Mouse (Mus musculus) heart, adult 10 weeks (tissue): ENCODE measurements around the gene Bard1. TPM values are rescaled to one million over a fixed set of nuclear protein-coding genes. Genes with fewer than 3 reads are reported as not detected.

ENCODE experiments used
- polyA plus RNA-seq: library from polyadenylated mRNA; stranded (reverse); fragments of 350-450 nt; fragmentation: Illumina TruSeq; extraction: RNeasy Lipid Tissue Mini Kit (QIAGEN cat#74804); gene quantifications from one replicate; pipeline ENCODE4 v1.2.3, GENCODE M21; 2014; ENCODE audit warnings: low read depth, low replicate concordance

Bard1 gene
- polyA plus RNA-seq = 0.39 TPM

GRCm38 (mm10) chr1:71102344-71103173 lies at the start of gene Bard1:
Gene Bard1, minus strand, starts transcription at chr1:71103146.

